Mouse (Mus musculus) heart, embryonic 13.5 days (tissue): Measurements from ENCODE around the gene Slc23a3. TPM values are rescaled to one million over a fixed set of nuclear protein-coding genes. Genes with fewer than 3 reads are reported as not detected.
A peak's percentile ranks its signal among the peaks of the same experiment; 100 is the strongest.

ENCODE experiments used
- ATAC-seq: fragments of 200-750 bp; cut with Nextera tagmentation; 2 replicates; pipeline ENCODE4 v1.8.0; 2017; ENCODE audit warnings: moderate TSS enrichment; ENCODE audit not compliant: insufficient number of reproducible peaks, low FRiP score, low TSS enrichment; ENCODE audit errors: extremely low read depth
- H3K27ac ChIP-seq: fragments of 300-500 bp; sonication (generic); replicated peaks from 2 replicates; pipeline ENCODE4 v1.5.1; 2015; ENCODE audit warnings: moderate library complexity, mild to moderate bottlenecking, inconsistent platforms
- H3K27me3 ChIP-seq: fragments of 300-500 bp; sonication (generic); replicated peaks from 2 replicates; pipeline ENCODE4 v1.6.1; 2015; ENCODE audit warnings: mild to moderate bottlenecking, inconsistent platforms
- H3K36me3 ChIP-seq: fragments of 300-500 bp; sonication (generic); 2 replicates; pipeline ENCODE4 v1.6.1; 2015; ENCODE audit warnings: mild to moderate bottlenecking, inconsistent platforms
- H3K4me1 ChIP-seq: fragments of 300-500 bp; sonication (generic); 2 replicates; pipeline ENCODE4 v1.6.1; 2015; ENCODE audit warnings: inconsistent platforms
- H3K4me2 ChIP-seq: fragments of 300-500 bp; sonication (generic); 2 replicates; pipeline ENCODE4 v1.6.1; 2015; ENCODE audit warnings: inconsistent platforms, mild to moderate bottlenecking, moderate library complexity
- H3K4me3 ChIP-seq: fragments of 300-500 bp; sonication (generic); 2 replicates; pipeline ENCODE4 v1.5.1; 2015; ENCODE audit warnings: moderate library complexity, mild to moderate bottlenecking, inconsistent platforms
- H3K9ac ChIP-seq: fragments of 300-500 bp; sonication (generic); 2 replicates; pipeline ENCODE4 v1.6.1; 2015; ENCODE audit warnings: inconsistent platforms, mild to moderate bottlenecking, moderate library complexity
- H3K9me3 ChIP-seq: fragments of 300-500 bp; sonication (generic); 2 replicates; pipeline ENCODE4 v1.6.1; 2016; ENCODE audit warnings: inconsistent platforms
- WGBS: fragments of 180-500 bp; shearing (Covaris S2); methylation state at CpG from one replicate; pipeline ENCODE4 v1.1.7; 2015; ENCODE audit warnings: mixed read lengths; 5-methylcytosine and 5-hydroxymethylcytosine counted together
- polyA plus RNA-seq: library from polyadenylated mRNA; unstranded; fragments of >200 nt; fragmentation: Nextera tagmentation; extraction: Ambion mirVana; gene quantifications from 2 replicates; pipeline ENCODE4 v1.2.1, GENCODE M21; 2015

The Slc23a3 gene
- polyA plus RNA-seq, 1 experiment from 2014 or later: 1.0 TPM

DNA sequence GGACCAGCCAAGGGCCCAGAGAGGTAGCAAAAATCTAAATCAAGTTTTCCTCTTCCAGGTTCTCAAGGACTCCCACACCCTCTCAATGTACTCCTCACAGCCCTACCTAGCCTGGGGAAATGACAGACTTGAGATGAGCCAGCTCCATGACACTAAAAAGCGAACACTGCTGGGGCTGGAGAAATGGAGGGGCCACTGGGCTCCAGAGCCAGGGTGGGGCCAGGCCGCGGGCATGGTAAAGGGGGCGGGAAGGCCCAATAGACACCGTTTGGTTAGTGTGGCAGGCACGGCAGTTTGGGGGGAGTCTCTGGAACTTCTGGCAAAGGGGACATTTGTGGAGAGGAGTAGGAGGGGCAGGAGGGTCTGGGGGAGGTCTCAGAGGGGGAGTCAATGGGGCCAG, 2.6 kb upstream of the Slc23a3 start:
- H3K4me3 ChIP-seq: no peak overlapping the region
- H3K9ac ChIP-seq: peak overlapping the region; percentile 5; the same call in 1 of the 2 replicates
- H3K4me1 ChIP-seq: peaks cover 15% of the 10 kb centered on the region
- peaks cover 12% of the 10 kb centered on the region for H3K27me3 ChIP-seq
- no peak overlapping the region; the same call in 1 of the 2 replicates for H3K27ac ChIP-seq
- 68% methylated on average over 6 of the region's 6 CpGs for WGBS
- H3K4me2 ChIP-seq: peak overlapping the region; percentile 22
- no peaks in the 10 kb centered on the region for H3K9me3 ChIP-seq
- no peak for ATAC-seq
- H3K36me3 ChIP-seq: peaks cover 52% of the 10 kb centered on the region

DNA sequence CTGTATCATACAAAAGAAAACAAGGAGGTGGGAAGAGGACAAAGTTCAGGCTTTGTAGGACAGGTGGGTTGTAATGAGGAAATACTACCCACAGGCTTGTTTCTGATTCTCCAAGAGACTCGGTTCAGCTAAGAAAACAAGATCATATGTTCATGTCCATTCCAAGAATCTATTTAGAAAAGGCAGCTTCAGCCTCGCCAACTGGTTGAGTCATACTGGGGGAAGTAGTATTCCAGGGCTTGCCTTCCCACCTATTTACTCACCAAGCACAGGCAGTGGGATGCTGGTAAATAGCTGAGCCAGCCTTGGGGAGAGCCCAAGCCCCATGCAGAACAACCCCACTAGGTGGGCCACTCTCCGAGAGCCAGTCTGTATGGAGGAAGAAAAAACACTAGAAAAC, 5.0 kb downstream of the Slc23a3 start:
- ATAC-seq: no peak
- Histone ChIP-seq H3K27me3 (peaks cover 15% of the 10 kb centered on the region), H3K27ac (no peak overlapping the region), H3K36me3 (no peaks in the 10 kb centered on the region), H3K9ac (no peak overlapping the region), H3K4me2 (no peak overlapping the region), H3K9me3 (no peaks in the 10 kb centered on the region), H3K4me1 (peaks cover 13% of the 10 kb centered on the region), H3K4me3 (no peak overlapping the region)
- 64% methylated on average over 3 of the region's 3 CpGs for WGBS

DNA sequence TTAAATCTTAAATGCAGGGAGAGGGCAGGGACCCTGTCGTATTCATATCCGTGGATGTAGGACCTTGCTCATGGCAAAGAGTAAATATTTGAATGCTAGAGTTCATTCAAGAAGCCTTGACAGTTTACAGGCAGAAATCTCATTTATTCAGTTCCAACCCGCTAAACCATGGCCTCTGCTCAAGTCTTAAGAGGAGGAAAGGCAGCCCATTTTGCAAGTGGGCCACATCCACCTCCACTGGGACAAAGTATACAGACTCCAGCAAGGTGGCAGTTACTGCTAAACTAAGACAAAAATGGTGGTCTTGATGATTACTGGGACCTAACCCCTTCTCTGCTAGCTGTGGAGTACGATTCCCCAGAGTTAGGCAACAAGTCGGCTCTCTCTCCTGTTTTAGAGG, 8.3 kb downstream of the Slc23a3 start:
- peak overlapping the region; percentile 84 for H3K9ac ChIP-seq
- peaks cover 13% of the 10 kb centered on the region for H3K4me1 ChIP-seq
- peak overlapping the region; percentile 97 for H3K27ac ChIP-seq
- peaks cover 4% of the 10 kb centered on the region; the same call in 1 of the 2 replicates for H3K27me3 ChIP-seq
- peak overlapping the region; percentile 70 for H3K4me2 ChIP-seq
- H3K9me3 ChIP-seq: no peaks in the 10 kb centered on the region
- no peak for ATAC-seq
- H3K4me3 ChIP-seq: peak overlapping the region; percentile 63
- no peaks in the 10 kb centered on the region for H3K36me3 ChIP-seq
- WGBS: 32% methylated on average over 5 of the region's 5 CpGs

DNA sequence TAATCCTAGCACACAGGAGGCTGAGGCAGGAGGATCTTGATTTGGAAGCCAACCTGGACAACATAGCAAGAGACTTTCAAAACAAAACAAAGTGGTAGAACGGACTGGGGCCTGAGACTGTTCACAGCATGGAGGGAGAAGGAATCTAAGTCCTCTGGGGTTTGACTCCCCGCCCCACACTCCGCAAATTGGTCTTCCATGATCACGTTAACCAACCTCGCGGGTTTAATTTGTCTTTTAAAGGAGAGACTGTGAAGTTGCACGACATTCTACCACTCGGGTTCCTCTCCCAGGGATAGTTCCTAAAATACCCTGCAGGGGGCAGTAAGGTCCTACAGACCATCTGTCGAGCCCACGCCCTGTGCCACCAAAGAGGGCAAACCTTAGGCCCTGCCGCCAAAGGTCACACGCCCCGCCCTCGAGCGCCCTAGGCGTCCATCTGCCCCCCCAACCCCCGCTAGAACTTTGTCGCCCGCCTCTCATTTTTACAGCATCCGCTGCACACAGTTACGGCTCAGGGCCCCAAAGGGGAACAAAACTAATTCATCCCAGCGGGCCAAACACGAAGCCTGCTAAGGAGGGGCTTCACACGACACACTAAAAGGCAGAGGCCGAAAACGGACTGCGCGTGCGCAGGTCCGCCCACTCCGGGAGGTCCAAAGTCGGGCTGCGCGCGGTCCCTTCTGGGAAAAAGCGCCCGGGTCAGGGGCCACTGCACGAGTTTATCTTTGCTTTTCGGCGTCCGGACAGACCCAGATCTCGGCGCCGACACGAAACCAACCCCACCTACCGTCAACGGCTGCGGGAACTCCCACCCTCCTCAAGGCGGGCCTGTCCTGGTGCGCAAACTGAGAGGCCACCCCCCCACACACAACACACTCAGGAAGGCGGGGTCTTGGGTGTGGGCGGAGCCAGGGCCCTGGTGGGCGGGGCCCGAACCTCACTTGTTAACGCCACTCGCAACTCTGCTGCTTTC, 9.1 kb downstream of the Slc23a3 start, which contains the start of gene Nhej1:
Nhej1 (minus strand) TSS at position 855 of the 976 bp plus-strand sequence.
- peak; percentile 94 for ATAC-seq
- no peaks in the 10 kb centered on the region for H3K36me3 ChIP-seq
- peaks cover 4% of the 10 kb centered on the region; the same call in 1 of the 2 replicates for H3K27me3 ChIP-seq
- H3K4me2 ChIP-seq: peak within 1 kb of the TSS; percentile 70
- H3K4me1 ChIP-seq: peaks cover 13% of the 10 kb centered on the region
- peak within 1 kb of the TSS; percentile 84 for H3K9ac ChIP-seq
- H3K4me3 ChIP-seq: peak within 1 kb of the TSS; percentile 63
- no peaks in the 10 kb centered on the region for H3K9me3 ChIP-seq
- H3K27ac ChIP-seq: peak within 1 kb of the TSS; percentile 97
- 1% methylated on average over 56 of the region's 56 CpGs for WGBS

- no peak overlapping the region for H3K9ac ChIP-seq
- 72% methylated on average over 3 of the region's 3 CpGs for WGBS
Observed at GRCm38 (mm10) chr1:75122211-75122610, 11.5 kb downstream of the Slc23a3 start.

More at GRCm38 (mm10) chr1:75122211-75122610, 11.5 kb downstream of the Slc23a3 start:
- Histone ChIP-seq H3K4me3 (no peak overlapping the region), H3K4me2 (no peak overlapping the region), H3K27me3 (no peaks in the 10 kb centered on the region), H3K27ac (no peak overlapping the region), H3K4me1 (peaks cover 13% of the 10 kb centered on the region), H3K36me3 (no peaks in the 10 kb centered on the region), H3K9me3 (no peaks in the 10 kb centered on the region)
- ATAC-seq: no peak

Other genes with a start within 250 kb of the Slc23a3 start
- gene Fev, start 248.5 kb downstream of the Slc23a3 start, polyA plus RNA-seq: 0.90 and 1.4 TPM in 2 replicates
- not detected in 2 replicates for gene Cryba2, start 240.7 kb downstream of the Slc23a3 start, polyA plus RNA-seq
- not detected in 2 replicates for gene Cfap65, start 198.3 kb downstream of the Slc23a3 start, polyA plus RNA-seq
- gene Ihh, start 182.2 kb downstream of the Slc23a3 start, polyA plus RNA-seq: 0.05 and 0.31 TPM in 2 replicates
- gene Nhej1, start 8.7 kb downstream of the Slc23a3 start, polyA plus RNA-seq: 7.6 and 7.9 TPM in 2 replicates
- gene Cnppd1, start 8.8 kb upstream of the Slc23a3 start, polyA plus RNA-seq: 36.2 and 39.1 TPM in 2 replicates
- 35.2 and 35.9 TPM in 2 replicates for gene Retreg2, start 8.9 kb upstream of the Slc23a3 start, polyA plus RNA-seq
- gene Zfand2b, start 34.8 kb upstream of the Slc23a3 start, polyA plus RNA-seq: 27.2 and 31.7 TPM in 2 replicates
- 14.8 and 17.6 TPM in 2 replicates for gene Abcb6, start 46.5 kb upstream of the Slc23a3 start, polyA plus RNA-seq
- gene Ankzf1, start 58.3 kb upstream of the Slc23a3 start, polyA plus RNA-seq: 23.7 and 26.4 TPM in 2 replicates
- gene Atg9a, start 58.3 kb upstream of the Slc23a3 start, polyA plus RNA-seq: 28.7 and 30.4 TPM in 2 replicates
- 6.9 and 8.2 TPM in 2 replicates for gene Glb1l, start 76.9 kb upstream of the Slc23a3 start, polyA plus RNA-seq
- 81.2 and 96.6 TPM in 2 replicates for gene Stk16, start 76.9 kb upstream of the Slc23a3 start, polyA plus RNA-seq
- 43.3 and 45.1 TPM in 2 replicates for gene Tuba4a, start 86.0 kb upstream of the Slc23a3 start, polyA plus RNA-seq
- not detected in 2 replicates for gene A630095N17Rik, start 98.2 kb upstream of the Slc23a3 start, polyA plus RNA-seq
- 30.5 and 32.6 TPM in 2 replicates for gene Dnajb2, start 102.5 kb upstream of the Slc23a3 start, polyA plus RNA-seq
- 0.40 and 0.87 TPM in 2 replicates for gene Ptprn, start 130.6 kb upstream of the Slc23a3 start, polyA plus RNA-seq
- 0.75 TPM in 1 of 2 replicates, not detected in the other for gene Resp18, start 144.5 kb upstream of the Slc23a3 start, polyA plus RNA-seq
- 115 and 121 TPM in 2 replicates for gene Dnpep, start 184.1 kb upstream of the Slc23a3 start, polyA plus RNA-seq
- 393 and 426 TPM in 2 replicates for gene Des, start 226.4 kb upstream of the Slc23a3 start, polyA plus RNA-seq
- gene Speg, start 241.4 kb upstream of the Slc23a3 start, polyA plus RNA-seq: 55.1 and 58.8 TPM in 2 replicates